Mouse (Mus musculus) gastrocnemius, postnatal 25 days (tissue): Measurements from ENCODE around the gene Map3k14. TPM values are rescaled to one million over a fixed set of nuclear protein-coding genes. Genes with fewer than 3 reads are reported as not detected.

Experiments used
- DNase-seq: peaks from one replicate; pipeline ENCODE4 v3.0.0; 2022
- total RNA-seq, 2 experiments: library from RNA; stranded (reverse); gene quantifications; 1 replicate in 1 of 2; 2 replicates in 1 of 2; pipeline ENCODE4 v1.2.3; 2021

Map3k14 gene
- total RNA-seq, 2 experiments from 2014 or later, result 2.8 to 4.1 TPM

DNA sequence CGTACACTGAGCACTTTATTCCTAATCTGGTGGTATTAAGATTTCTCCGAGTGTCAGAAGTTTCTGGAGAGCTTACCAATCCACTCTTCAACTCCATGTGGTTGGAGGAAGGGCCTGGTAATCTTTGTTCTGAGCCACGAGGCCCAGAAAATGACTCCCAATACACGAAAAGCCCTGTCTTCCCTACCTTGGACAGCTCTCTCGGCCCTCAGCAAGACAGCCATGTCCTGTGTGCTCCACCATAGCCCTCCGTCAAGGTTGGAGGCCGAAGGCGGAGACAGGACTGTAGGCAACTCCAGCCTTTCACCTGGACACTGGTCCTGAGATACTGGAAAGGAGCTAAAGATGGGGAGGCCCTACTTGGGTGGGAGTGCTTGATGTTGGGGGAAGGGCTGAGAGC is 57.0 kb downstream of the Map3k14 start:
- DNase-seq, result no peak

DNA sequence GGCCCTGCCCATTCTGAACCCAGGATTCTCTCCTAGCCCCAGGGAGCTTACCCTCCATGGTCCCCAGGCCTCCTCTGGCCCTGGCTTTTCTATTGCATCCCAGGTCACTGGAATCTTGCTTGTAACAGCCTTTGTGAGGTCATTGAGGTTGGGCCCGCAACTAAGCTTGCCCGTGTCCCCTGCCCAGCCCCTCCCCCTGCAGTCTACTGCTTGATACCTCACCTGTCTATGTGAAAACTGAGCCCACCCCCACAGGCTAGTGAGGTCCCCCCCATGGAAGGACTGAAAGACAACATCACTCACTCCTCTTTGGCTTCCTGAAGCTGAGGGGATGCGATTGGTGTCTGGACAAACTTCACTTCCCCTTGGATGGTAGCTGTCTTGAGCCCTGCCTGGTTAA is 58.8 kb downstream of the Map3k14 start, which contains the start of gene 1700023F06Rik:
Gene 1700023F06Rik, minus strand, starts transcription at position 101 of the 400 bp plus-strand sequence.
- no peak for DNase-seq

DNA sequence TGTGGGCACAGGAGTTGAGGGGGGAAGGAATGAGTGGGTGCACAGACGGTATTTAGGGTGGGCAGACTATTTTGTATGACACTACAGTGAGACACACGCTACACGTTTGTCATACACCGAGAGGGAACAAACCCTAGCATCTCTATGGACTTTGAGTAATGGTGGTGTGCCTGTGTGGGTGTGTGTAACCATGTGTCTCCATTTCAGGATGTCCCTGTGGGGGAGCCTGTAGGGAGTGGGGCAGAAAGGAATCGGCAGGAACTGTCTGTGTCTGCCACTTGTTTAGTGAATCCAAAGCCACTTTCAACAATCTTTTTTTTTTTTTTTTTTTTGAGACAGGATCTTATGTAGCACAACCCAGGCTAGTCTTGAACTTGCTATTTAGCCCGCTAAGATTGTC is 61.1 kb downstream of the Map3k14 start:
- DNase-seq, result no peak

DNA sequence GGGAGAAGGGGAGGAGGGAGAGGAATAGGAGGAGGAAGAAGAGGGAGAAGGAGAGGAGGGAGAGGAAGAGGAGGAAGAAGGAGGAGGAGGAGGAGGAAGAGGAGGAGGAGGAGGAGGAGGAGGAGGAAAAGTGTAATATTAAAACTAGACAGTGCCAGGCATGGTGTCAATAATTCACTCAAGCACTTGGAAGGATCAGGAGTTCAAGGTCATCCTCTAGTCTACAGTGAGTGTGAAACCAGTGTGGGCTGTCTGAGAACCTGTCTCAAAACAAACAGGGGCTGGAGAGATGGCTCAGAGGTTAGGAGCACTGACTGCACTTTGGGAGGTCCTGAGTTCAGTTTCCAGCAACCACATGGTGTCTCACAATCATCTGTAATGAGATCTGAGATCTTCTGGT is 64.9 kb downstream of the Map3k14 start:
- no peak for DNase-seq

DNA sequence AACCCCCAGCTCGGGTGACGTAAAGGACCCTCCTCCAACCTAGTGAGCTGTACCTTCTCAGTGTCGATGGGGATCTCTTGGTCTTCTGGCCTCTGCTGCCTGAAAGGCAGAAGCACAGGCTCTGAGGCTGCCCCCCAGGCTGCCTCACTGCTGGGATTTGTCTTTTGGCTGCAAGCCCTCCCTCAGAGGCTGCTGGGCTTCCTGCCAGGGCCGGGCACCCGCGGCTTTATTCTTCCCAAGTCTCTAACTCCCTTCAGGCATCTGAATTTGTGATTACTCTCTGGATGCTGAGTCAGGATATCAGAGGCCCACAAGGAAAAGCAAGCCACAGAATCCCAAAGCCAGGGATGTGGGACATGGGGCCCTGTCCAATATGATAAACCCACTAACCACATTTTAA is 65.6 kb downstream of the Map3k14 start:
- no peak for DNase-seq

DNA sequence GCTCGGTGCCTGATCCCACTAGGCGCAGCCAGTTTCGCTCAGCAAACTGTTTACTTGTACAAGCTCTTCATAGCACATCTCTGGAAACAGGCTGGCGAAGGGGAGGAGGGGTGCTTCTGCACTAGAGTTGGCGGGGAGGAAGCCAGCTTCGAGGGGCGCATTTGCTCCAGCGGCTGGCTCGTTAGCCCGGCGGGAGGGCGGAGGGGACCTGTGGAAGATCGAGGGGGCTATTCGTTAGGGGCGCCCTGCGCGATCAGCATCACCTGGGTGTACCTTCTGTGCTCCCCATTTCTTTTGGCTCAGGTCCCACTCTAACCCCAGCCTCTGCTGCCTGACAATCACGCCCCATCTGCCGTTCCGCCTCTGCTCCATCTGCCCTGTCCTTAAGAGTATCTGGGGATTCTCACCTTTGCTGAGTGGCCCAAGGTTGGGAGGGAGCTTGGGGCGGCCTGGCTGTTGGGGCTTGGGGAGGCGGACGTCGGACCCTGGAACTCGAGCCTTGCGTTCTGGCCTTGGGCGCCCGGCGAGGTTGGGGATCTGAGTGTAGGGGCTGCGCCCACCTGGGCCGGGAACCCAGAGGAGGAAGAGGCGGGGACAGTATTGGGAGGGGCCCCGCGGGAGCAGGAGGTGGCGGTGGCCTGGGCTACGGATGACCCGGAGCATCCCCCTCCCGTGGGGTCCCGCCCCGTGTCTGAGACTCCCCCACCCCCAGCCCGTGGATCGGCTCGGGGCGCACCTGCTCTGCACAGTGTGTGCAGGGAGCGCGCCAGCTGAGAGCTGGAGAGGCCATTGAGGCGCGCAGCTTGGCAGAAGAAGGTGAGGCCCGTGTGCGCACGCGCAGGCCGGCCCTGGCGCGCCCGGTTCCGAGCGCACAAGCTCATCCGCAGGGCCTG is 68.1 kb downstream of the Map3k14 start:
- no peak for DNase-seq

DNA sequence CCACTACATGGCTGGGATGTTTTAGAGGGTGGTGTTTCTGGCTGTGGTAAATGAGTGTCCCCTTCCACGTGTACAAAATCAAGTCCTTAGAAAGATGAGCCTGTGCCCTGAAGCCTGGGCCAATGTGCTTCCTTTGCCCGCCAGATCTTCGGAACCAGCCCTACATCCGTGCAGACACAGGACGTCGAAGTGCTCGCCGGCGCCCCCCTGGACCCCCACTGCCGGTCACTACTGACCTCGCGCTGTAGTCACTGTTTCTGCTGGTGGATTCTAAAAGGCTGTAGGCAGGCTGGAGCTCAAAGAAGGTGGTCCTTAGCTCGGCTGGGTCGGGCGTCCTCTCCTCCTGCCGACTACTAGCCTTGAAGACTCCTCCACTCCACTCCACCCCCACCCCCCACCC is 68.9 kb downstream of the Map3k14 start:
- DNase-seq, result no peak

DNA sequence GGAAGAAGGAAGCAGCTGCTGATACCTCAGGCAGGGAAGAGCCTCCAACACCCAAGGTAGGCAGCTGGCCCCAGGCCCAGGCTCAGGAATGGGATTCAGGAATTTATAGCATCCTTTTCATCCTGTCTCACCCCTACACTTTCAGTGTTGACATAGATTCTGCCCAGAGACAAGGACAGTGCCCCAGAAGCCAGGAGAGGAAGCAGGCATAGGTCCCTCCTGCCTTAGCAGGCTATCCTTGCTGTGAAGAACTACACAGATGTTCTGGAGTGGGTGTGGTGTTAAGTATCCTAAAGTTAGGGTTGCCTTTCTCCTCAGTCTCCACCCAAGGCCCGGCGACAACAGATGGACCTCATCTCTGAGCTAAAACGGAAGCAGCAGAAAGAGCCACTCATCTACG is 69.9 kb downstream of the Map3k14 start:
- no peak for DNase-seq

DNA sequence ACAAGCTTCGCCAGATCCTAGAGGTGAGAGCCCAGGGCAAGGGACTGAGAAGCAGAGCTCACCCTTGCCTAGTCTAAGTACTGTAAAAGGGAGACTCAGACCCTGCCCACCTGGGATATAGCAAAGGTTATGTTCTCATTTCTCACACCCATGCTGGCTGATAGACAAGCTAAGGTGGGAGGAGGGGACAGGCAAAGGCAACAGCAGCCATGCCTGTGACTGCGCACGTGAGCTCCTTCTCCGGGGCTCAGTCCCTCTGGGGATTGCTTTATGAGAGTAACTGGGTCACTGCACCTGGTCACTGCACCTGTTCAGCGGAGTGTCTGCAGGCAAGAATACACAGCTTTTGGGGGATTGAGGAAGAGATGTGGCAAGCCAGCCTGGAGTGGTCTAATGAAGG is 71.6 kb downstream of the Map3k14 start:
- DNase-seq, result no peak

DNA sequence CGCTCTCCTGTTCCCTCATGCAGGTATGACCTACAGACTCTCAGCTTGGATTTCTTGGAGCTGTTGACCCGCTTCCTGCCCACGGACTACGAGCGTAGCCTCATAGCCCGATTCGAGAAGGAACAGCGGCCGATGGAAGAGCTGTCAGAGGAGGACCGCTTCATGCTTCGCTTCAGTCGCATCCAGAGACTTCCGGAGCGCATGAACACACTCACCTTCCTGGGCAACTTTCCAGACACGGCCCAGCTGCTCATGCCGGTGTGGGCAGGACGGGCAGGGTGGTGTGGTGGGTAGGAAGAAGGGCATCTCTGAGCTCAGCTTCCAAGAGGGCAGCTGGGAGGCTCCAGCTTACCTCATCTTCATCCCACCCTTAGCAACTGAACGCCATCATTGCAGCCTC is 72.0 kb downstream of the Map3k14 start:
- DNase-seq, result no peak

DNA sequence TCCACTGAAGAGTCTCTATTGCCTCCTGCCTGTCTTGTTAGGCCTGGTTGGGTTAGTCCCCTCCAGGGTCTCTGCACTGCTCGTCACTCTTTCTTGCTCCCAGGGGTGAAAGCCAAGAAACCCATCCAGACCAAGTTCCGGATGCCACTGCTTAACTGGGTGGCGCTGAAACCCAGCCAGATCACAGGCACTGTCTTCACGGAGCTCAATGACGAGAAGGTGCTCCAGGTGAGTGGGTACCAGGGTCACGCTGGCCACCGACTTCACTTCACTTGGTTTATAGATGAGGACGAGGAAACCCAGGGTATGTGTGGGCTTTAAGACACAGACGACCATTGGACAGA is 73.5 kb downstream of the Map3k14 start:
- DNase-seq, result no peak

DNA sequence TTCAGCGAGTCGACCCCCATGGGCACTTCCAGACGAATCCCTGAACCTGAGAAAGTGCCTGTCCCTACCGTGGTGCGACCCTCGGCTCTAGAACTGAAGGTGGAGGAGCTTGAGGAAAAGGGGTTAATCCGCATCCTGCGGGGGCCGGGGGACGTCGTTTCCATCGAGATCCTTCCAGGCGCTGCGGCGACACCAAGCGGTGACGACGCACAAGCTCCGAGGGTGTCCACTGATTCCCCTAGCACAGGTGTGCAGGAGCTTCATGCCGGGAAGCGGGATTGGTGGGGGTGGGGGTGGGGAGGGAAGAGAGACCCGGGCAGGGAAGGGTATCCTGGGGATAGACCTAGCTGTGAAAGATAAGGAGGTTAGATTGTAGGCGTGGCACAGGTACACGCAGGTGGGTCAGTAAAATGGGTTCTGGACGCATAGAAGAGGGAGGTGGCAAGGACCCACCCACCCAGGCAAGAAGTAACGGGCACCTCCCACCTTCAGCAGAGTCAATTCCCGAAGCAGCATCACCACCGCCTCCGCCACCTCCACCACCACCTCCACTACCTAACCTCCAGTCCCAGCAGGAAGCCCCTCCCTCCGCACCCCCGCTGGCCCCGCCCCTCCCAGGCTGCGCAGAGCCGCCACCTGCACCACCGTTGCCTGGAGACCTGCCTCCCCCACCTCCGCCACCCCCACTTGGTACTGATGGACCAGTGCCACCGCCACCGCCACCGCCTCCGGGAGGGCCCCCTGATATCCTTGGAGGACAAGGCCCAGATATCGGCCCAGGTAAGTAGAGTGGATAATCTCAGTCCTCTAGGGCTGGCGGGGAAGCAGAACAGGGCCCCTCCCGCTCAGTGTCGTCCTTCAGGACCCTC is 74.1 kb downstream of the Map3k14 start:
- DNase-seq, result no peak

DNA sequence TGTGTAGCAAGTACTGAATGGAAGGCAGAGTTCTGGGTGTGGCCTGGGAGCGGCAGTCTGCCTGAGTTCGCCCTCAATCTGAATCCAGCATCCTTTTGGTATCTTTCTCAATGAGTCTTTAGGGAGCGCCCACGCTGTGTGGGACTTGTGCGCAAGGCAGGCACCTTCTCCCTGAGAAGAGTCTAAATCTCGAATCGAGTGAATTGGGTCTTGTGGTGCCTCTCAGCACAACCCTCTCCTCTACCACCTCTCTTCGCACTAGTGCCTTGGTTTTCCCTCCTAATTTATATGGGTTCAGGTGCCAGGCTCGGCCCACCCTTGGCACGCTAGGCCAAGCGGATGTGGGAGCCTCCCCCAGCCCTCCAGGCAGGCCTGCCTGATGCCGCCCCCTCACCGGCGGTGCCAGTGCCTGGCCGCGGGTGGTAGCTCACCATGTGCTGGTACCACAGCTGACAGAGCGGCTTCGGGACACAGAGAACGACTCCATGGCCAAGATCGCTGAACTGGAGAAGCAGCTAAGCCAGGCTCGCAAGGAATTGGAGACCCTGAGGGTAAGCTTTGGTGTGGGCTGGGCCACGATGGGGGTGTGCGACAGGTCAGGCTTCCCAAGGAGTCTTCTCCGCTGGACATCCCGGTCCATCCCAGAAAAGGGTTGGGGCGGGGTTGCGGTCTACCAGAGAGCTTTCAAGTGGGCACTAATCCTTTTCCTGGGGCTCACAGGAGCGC is 74.9 kb downstream of the Map3k14 start:
- no peak for DNase-seq

DNA sequence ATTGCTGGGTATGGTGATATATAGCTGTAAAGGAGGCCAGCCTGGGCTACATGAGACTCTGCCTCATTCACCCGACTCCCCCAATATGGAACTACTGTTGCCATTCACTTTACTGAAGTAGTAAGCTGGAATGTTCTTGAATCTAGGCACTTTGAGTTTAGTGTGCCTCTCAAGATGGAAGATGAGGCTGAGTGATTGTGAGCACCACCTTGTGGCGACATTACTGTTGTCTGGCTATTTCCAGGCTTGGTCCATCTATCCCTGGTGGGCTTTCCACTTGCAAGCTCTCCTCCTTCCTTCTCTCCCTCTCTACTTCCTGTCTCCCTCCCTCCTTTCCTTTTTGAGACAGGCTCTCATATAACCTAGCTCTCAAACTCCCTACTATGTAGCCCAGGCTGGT is 82.4 kb downstream of the Map3k14 start:
- DNase-seq, result no peak

DNA sequence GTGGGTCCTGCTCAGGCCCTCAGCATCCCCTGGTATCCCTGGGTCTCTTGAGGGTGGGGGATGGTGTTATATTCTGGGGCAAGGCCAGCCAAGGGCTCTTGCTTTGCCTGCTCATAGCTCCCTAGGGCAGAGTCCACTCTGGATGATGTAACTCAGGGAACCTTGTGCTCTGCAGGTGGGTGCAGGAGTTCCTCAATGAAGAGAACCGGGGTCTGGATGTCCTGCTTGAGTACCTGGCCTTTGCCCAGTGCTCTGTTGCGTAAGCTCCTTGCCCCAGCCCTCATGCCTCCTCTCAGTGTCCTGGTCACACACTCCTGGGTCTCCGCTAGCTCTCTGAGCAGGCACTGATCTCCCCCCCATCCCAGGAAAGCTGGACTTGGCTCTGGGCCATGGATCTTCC is 85.4 kb downstream of the Map3k14 start:
- no peak for DNase-seq

DNA sequence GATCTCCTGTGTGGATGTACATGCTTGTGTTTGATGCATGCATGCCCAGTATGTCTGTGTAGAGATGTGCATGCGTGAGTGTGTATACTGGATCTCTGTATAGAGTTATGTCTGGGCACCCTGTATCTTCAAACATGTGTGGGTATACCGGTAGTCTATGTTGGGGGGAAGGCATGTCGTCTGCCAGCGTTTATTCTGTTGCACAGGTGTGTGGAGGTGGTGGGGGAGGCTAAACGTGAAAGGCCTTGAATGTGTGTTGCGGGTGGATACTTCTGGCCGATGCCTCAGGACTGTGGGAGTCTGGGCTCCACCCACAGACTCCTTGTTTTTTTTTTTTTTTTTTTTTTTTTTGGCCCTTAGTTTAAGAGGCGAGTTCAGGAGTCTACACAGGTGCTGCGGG is 85.9 kb downstream of the Map3k14 start:
- DNase-seq, result no peak

DNA sequence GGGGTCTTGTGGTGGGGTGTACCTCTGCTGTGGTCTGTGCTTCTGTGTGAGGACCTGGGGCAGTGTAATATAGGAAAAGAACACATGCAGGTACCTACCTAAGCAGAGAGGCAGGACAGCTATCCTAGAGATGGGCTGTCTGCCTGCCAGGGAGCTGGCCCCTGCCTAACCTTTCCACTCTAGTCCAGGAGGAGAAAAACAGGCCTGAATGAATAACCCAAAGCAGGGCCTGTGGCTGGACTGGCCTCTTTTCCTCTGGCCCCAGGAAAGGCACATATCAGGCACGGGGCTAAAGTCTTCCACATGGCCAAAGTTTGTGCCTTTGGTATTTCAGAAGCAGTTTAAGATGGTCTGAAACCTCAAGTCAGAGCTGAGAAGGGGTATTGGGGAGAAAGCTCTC is 86.8 kb downstream of the Map3k14 start:
- DNase-seq, result no peak

DNA sequence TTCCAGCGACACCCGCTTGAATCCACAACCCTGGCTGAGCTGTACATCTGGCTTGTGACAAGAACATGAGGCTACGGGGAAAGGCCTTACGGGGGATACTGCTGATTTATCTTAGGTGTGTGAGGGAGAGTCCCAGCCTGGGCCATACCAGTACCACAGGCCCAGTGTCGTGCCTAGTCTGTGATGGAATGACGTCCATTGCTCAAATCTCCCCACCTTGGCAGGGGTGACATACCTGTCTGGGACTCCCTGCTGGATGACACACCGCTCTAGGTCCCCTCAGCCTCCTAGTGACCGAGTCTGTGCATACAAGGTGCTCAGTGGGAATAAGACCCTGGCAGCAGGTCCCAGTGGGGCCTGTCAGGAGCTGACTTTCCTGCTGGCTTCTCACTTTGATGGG is 88.5 kb downstream of the Map3k14 start:
- no peak for DNase-seq

DNA sequence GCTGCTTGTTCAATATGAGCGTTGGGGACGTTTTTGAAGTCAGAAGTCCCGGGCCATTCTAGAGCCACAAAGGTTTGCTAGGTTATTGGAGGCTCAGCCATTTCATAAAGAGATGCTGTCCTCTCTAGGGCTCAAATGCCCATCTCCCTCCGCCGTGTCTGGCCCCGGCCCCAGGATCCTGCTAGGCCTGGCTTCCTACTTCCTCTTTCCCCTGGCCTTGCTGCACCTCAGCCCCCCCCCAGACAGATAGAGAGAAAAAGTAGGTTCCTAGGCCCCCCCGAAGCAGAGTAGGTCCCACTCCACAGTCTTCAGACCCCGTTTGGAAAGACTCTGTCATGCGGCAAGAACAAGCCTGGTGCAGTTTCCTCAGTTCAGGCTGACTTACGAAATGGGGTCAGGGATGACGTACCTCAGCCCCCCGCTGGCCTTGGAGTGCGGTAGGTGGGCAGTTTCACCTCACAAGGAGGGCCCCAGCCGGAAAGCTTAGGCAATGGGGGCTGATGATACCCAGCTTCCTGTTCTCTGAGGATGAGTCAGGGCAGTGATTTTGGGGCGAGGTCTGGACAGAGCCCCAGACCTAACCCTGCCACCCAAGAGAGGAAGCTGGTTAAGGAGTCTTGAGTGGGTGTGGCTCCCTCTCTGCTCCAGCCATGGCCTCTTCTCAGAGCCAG is 89.3 kb downstream of the Map3k14 start:
- DNase-seq, result no peak

DNA sequence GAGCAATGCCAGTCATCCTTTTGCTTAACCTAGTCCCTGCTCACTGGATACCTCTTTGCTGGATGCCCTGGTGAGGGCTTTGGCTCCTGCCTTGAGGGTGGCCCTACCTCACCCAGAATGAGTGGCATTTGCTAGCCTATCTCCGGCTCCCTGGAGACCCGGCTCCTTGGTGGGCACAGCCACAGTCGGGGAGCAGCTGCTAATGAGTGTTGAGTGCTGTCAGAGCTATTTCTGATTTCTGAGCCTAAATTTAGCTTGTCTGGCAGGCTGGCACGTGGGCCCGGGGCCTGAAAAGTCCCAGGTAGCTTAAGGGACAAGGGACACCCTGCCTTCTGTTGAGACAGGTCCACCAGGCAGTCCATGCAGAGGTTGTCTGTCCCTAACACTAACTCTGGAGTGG is 90.1 kb downstream of the Map3k14 start:
- no peak for DNase-seq

DNA sequence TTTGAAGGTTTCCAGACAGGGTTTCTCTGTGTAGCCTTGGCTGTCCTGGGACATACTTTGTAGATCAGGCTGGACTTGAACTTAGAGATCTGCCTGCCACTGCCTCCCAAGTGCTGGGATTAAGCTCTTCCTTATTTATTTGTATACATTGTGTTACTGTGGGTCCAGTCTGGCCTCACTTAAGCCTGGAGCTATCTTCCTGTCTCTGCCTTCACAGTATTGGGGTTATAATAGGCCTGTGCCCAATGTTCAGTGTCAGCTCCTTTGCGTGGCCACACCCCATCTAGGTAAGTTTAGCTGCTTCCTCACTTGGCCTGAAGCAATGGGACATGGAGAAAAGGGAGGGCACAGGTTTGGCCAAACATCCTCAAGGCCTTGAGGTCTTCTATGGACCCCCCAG is 90.8 kb downstream of the Map3k14 start:
- no peak for DNase-seq
